Mouse (Mus musculus) cerebellum, adult 2 months (tissue): Measurements from ENCODE around the gene Zfp991. TPM values are rescaled to one million over a fixed set of nuclear protein-coding genes. Genes with fewer than 3 reads are reported as not detected.
"Not testable (repeated sequence)": the region's sequence is repeated elsewhere in the genome, so short reads cannot be mapped to it uniquely, and the experiment has no call there.

ENCODE experiments used
- DNase-seq, 2 experiments: peaks; one replicate each; pipeline ENCODE4 v3.0.0; 2021
- H3K27ac ChIP-seq: fragments of 200-500 bp; 2 replicates; pipeline ENCODE4 v1.5.1; 2012; ENCODE audit warnings: low read length, control low read depth, inconsistent platforms; ENCODE audit not compliant: insufficient read depth
- H3K27me3 ChIP-seq: fragments of 200-500 bp; 2 replicates; pipeline ENCODE4 v1.6.1; 2012; ENCODE audit warnings: inconsistent platforms, mild to moderate bottlenecking, low read length, moderate library complexity; ENCODE audit not compliant: control insufficient read depth, insufficient read depth
- H3K4me1 ChIP-seq: fragments of 200-500 bp; 2 replicates; pipeline ENCODE4 v1.6.1; 2011; ENCODE audit warnings: low read length; ENCODE audit not compliant: control insufficient read depth, insufficient read depth
- H3K4me3 ChIP-seq: fragments of 200-500 bp; replicated peaks from 2 replicates; pipeline ENCODE3; 2011; ENCODE audit warnings: mild to moderate bottlenecking, low read depth, low read length, control low read depth; ENCODE audit not compliant: insufficient read depth
- WGBS: fragments of 180-500 bp; shearing (Covaris S2); methylation state at CpG from one replicate; pipeline ENCODE4 v1.1.7; 2018; 5-methylcytosine and 5-hydroxymethylcytosine counted together
- polyA plus RNA-seq: library from polyadenylated mRNA; depleted of rRNA; stranded (reverse); fragments of >200 nt; gene quantifications from 2 replicates; pipeline ENCODE4 v1.2.3, GENCODE M21; 2012

The Zfp991 gene
- polyA plus RNA-seq, 1 experiment: 2.0 TPM

DNA sequence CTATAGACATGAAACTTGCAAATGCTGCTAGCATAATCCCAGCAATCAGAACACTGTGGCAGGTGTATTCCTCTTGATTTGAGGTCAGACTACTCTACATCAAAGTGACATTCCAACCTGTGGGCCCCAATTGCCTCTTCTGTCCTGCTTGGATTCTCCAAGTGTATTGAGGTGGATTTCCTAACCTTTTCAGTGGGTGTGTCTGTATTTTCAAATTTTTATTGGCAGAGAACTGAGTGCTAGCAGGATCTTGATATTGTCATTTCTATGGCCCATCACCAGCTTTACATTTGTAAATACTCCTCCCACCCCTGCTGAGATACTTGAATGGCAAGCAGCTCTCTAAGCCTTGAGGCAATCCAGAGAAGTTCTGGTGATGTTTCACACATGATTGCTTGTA is 3.7 kb upstream of the Zfp991 start:
- not testable (repeated sequence) for H3K4me3 ChIP-seq, H3K27me3 ChIP-seq, H3K4me1 ChIP-seq, DNase-seq, H3K27ac ChIP-seq

DNA sequence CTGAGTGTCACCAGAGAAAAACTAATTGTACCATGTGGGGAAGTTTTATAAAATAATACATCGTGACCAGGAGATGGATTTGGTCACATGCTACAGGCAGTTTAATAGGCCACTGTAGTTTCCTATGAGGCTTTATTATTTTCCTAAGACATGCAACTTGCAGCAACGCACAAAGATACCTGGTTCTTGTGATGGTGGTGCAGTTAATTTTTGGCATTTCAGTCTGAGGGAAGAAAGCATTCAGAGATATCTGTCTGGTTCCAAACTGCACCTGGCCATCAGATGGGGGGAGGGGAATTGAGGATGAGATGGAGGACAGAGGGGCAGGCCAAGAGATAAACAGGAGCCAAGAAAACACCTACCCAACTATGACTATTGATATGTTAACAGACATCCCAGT is 1.8 kb downstream of the Zfp991 start:
- H3K27ac ChIP-seq, H3K27me3 ChIP-seq, H3K4me3 ChIP-seq, DNase-seq, H3K4me1 ChIP-seq: not testable (repeated sequence)
- 49% methylated on average over 2 of the region's 2 CpGs for WGBS

DNA sequence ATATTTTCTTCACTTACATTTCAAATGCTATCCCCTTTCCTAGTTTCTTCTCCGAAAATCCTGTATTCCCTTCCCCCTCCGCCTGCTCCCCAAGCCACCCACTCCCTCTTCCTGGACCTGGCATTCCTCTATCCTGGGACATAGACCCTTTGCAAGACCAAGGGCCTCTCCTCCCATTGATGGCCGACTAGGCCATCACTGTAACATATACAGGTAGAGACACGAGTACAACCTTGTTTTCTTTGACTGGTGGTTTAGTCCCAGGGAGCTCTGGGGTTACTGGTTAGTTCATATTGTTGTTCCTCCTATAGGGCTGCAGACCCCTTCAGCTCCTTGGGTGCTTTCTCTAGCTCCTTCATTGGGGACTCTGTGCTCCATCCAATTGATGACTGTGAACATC is 9.9 kb downstream of the Zfp991 start:
- not testable (repeated sequence) for H3K4me1 ChIP-seq, H3K27me3 ChIP-seq, DNase-seq, H3K4me3 ChIP-seq, H3K27ac ChIP-seq
- WGBS: 71% methylated on average over 4 of the region's 4 CpGs

DNA sequence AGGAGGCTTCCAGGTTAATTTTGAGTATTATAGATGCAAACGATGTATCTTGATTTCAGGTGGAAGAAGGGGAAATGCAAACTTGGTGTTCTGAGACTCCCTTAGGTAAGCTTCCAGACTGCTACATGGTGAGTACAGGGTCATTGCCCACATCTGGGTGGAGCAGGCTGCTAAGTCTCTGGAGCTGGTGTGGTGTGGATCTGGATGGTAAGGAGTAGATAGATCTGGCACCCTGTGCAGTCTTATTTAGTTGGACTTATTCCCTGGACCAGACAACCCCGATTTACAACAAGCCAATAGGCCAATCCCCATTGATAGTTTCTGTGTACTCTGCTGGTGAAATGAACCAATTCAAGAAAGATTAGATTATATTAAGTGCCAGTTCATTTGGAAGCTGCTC is 33.4 kb downstream of the Zfp991 start:
- DNase-seq: not testable (repeated sequence)

DNA sequence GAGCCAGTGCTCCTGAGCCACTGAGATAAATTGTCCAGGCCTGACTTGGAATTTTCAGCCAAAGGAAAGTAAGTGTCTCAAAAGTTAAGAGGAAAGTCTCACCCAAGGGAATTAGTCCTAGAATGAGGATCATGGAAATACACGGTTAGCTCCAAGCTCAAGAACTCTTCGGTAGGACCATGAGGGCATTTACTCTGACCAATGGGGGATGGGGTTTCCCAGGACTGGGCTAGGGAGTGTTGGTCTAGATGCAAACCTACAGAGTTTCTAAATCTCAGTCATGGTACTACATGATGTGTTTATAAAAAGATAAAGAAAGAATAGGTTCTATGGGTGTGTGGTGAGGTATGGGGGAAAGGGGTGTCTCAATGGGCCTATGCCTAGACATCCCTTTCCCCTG is 38.7 kb downstream of the Zfp991 start:
- DNase-seq, H3K4me1 ChIP-seq, H3K27me3 ChIP-seq, H3K4me3 ChIP-seq, H3K27ac ChIP-seq: not testable (repeated sequence)
- WGBS: 97% methylated on average over 2 of the region's 2 CpGs

More for the DNA sequence above, 33.4 kb downstream of the Zfp991 start:
- 89% methylated on average over 2 of the region's 2 CpGs for WGBS
- H3K27me3 ChIP-seq, H3K4me3 ChIP-seq, H3K4me1 ChIP-seq, H3K27ac ChIP-seq: not testable (repeated sequence)

DNA sequence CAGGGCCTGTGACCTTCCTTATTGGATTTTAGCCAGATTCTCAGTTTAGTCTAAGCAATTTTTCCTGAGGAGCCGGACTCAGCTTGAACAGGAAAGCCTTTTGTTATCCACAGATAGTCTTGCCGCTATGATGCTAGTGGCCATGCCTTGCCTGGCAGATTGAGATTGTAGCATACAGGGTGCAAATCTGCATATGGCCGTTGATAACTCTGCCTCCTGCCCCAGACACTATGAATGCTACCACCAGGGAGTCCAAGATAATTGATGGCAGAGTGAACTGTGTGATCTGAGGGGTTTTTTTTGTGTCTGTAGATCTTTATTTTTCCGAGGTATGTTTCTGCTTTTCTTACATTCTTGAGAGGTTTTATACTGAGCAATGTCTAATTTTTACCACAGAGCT is 39.7 kb downstream of the Zfp991 start:
- not testable (repeated sequence) for H3K4me1 ChIP-seq, DNase-seq, H3K27me3 ChIP-seq, H3K27ac ChIP-seq, H3K4me3 ChIP-seq
- 31% methylated on average over 1 of the region's 4 CpGs for WGBS

DNA sequence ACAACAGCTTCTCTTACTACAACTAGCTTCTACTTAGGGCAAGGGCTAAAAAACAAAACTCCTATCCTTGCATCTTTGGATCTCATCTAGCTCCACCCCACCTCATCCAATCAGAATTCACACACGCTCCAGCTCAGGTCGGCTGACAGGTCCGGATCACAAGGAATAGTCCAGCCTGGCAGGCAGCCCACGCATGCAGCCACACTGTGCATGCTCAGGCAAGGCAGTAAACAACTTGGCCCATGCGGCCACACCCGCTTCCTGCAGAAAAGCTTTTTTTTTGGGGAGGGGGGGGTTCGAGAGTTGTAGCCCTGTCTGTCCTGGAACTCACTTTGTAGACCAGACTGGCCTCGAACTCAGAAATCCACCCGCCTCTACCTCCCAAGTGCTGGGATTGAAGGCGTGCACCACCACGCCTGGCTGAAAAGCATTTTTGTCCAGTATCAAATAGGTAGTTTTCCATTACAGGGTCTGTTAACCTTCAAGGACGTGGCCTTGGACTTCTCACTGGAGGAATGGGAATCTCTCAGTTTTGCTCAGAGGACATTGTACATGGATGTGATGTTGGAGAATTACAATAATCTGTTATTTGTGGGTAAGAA is 44.5 kb downstream of the Zfp991 start:
- H3K27me3 ChIP-seq, H3K27ac ChIP-seq, DNase-seq, H3K4me3 ChIP-seq, H3K4me1 ChIP-seq: not testable (repeated sequence)
- 86% methylated on average over 11 of the region's 12 CpGs for WGBS

DNA sequence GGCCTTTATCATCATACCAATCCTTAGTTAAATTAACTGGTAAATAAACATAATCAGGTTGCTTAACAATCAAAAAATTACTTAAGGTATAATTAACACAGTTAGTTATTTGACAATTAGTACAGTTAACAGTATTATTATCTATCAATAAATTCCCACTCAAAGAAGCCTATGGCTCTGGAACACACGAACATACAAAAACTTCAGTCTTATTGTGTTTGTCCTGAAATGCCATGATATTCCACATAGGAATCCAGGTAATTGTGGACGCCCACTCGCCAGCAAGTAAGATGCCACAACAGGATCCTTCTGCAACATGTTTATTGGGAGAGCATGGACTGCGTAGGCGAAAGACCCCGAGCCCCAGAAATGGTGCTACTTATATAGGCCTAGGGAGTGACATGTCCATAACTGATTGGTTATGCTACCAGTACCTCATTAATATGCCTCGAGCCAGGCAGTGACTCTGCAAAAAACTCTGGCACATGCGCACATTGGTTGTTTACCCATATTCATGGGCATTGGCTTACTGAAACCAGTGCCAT is 49.4 kb downstream of the Zfp991 start:
- H3K4me1 ChIP-seq, H3K4me3 ChIP-seq, H3K27ac ChIP-seq, H3K27me3 ChIP-seq, DNase-seq: not testable (repeated sequence)
- WGBS: 89% methylated on average over 8 of the region's 8 CpGs

DNA sequence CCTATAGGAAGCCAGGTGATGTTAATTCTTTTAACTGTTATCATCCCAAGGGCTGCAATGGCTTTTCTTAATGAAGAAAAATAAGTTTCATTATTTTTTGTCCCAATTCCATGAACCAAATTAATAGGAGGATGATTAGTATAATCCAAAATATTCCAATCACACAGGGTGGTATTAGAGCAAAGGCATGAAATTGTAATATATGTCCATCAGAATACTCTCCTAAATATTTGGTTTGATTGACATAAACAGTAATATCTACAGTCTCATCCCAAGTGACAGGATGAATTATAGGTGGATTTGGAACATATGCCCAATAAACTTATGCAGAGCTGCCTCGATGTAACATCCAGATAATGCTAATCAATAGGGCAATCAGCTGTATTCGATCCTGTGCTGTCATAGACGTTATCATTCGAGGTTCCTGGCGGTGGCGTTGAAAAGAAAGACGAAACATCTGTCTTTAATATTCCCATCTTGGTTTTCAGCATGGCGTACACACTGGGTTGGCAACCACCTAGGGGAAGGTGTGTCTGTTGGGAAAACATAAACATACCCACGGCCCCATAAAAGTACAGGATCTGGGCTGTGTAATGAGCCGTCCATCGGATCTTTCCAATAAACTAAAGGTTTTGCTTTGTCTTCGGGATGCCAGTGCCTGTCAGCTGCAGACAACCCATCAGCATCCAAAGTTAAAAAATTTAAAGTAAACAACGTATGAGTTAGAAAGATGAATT is 50.3 kb downstream of the Zfp991 start:
- WGBS: no CpG with 5 or more reads among the region's 13 CpGs
- DNase-seq, H3K27me3 ChIP-seq, H3K27ac ChIP-seq, H3K4me3 ChIP-seq, H3K4me1 ChIP-seq: not testable (repeated sequence)

DNA sequence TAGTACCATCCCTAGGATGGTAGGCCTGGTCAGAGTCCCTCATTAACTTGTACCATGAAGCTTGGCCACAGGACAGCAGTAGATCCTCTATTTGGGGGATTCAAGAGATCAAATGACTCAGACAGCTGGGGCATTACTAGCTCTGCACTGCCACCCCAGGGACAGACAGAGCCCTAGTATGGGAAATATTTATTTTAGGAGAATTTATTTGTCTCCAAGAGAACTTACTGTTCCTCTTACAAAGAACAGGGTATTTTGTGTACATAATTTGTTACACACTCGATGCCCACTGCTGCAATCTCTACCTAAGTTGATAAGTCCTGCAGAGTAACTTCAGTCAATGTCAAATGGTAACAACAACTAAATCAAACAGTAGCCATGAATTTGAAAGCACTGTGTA is 55.0 kb downstream of the Zfp991 start:
- H3K27me3 ChIP-seq, H3K27ac ChIP-seq, H3K4me1 ChIP-seq, DNase-seq, H3K4me3 ChIP-seq: not testable (repeated sequence)
- WGBS: 79% methylated on average over 1 of the region's 1 CpGs

DNA sequence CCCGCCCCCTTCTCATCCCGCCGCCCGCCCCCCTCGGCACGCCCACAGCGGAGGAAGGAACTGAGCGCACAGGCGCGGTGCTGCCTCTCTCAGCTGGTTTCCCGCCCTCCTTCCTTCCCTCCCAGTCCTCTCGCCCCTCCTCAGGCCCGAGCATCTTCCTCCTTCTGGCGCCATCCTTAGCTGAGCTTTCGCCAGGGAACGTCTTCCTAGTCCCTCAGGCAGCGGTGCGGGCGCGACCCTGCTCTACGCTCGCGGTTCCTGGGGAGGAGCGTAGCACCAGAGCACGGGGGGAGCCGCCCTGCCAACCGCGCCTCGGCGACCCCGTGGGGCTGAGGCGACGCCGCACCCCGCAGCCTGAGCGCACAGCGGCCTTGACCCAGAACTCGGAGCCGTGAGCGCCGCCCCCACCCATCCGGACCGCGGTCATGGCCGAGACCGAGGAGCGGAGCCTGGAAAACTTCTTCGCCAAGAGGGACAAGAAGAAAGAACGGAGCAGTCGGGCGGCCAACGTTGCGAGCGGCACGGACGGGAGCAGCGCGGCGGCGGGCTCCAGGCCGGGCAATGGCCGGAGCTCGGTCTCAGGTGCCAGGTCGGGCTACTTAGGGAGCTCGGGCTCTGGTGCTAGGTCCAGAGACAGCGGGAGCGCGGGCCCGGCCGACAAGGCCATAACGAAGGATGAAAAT is 55.6 kb downstream of the Zfp991 start:
- H3K4me1 ChIP-seq, H3K4me3 ChIP-seq, DNase-seq, H3K27me3 ChIP-seq, H3K27ac ChIP-seq: not testable (repeated sequence)
- 72% methylated on average over 71 of the region's 71 CpGs for WGBS

DNA sequence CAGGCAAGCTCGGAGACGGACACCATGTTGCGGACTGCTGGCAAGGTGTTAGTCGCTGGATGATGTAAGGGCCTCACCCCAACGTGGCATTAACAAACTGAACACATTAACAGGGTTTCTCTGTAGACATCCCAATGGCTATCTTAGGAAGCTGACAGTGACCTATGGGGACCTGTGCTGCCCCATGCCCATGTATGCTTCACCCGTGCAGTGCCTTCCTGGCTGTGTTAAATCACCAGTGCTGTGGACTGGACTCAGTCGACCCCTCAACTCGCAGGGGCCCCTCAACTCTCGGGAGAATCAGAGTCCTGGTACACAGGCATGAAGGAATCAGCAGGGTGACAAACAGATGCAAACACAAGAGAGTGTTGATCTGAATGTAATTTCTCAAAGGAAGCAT is 63.3 kb downstream of the Zfp991 start:
- not testable (repeated sequence) for H3K27ac ChIP-seq, DNase-seq, H3K27me3 ChIP-seq, H3K4me1 ChIP-seq, H3K4me3 ChIP-seq
- 79% methylated on average over 7 of the region's 9 CpGs for WGBS
